20 mouse cellular contexts compared by ENCODE assay signal in the genomic region with DNA sequence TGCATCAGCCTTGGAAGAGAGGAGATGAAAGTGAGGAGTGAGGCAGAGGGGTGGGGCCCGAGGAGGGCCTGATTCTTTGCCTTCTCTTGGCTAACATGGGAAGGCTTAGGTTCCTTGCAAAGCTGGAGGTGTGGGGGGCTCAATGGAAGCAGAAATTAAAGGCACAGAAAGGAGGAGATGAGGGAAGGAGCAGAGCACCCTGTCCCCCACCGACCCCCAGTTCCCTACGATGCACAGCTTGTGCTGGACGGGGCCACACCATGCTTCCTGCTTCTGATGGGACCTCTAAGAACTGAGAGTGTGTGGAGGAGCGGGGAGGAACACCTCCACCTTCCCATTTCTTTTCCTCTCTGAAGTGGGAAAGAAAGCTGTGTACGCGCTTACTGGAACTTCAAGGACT. TPM values are rescaled to one million over a fixed set of nuclear protein-coding genes. Genes with fewer than 3 reads are reported as not detected.
DNase-seq lines count a peak whose midpoint lies in the region; ATAC-seq and TF ChIP-seq lines count a peak whose summit lies in the region.
"Had no signal": no experiment of that assay in that cellular context is flagged by ENCODE, and none has a peak within 500 bp of the region (broad histone marks: within the 10 kb centered on the region; RNA-seq: fewer than 3 reads in every experiment).

No protein-coding gene starts in this region.

- no peak for ATAC-seq in intestine, embryonic 14.5 days (replicated peaks; ENCODE audit: low FRiP score, low TSS enrichment, low read depth)
- ATAC-seq in intestine, postnatal 0 days: no peak
- ATAC-seq in kidney, embryonic 15.5 days (replicated peaks; ENCODE audit: low FRiP score): no peak
- ATAC-seq: activated CD4-positive, CD25-positive, alpha-beta regulatory T cell, adult 4 months; forebrain, embryonic 16.5 days; hindbrain, embryonic 16.5 days; inflammation-experienced regulatory T-cells, adult 6 months; Patski had no signal

- no peak for TF ChIP-seq CTCF in intestine, postnatal 0 days (IDR thresholded peaks at IDR 0.05; ENCODE audit: low read depth)

- no peaks in the 10 kb centered on the region for H3K9me3 ChIP-seq in intestine, embryonic 14.5 days (ENCODE audit: control insufficient read depth, low read length)
- H3K9me3 ChIP-seq in intestine, postnatal 0 days (ENCODE audit: control insufficient read depth): no peaks in the 10 kb centered on the region
- no peaks in the 10 kb centered on the region for H3K9me3 ChIP-seq in kidney, embryonic 15.5 days (replicated peaks)
- H3K9me3 ChIP-seq: embryonic facial prominence, embryonic 13.5 days; forebrain, embryonic 12.5 days; heart, embryonic 12.5 days; hindbrain, embryonic 12.5 days had no signal

- H3K4me2 ChIP-seq in intestine, embryonic 14.5 days (ENCODE audit: low read length): no peak overlapping the region
- no peak overlapping the region for H3K4me2 ChIP-seq in intestine, postnatal 0 days (replicated peaks; ENCODE audit: low read depth)
- no peak overlapping the region for H3K4me2 ChIP-seq in kidney, embryonic 15.5 days
- H3K4me2 ChIP-seq: embryonic facial prominence, embryonic 13.5 days; forebrain, embryonic 12.5 days; heart, embryonic 12.5 days; hindbrain, embryonic 12.5 days had no signal

- 93% methylated on average over 7 of the region's 7 CpGs for WGBS in intestine, embryonic 14.5 days
- 89% methylated on average over 7 of the region's 7 CpGs for WGBS in intestine, postnatal 0 days
- WGBS in kidney, embryonic 15.5 days: 89% methylated on average over 7 of the region's 7 CpGs

- H3K36me3 ChIP-seq in intestine, embryonic 14.5 days (ENCODE audit: control insufficient read depth, insufficient read depth, low read length): no peaks in the 10 kb centered on the region
- no peaks in the 10 kb centered on the region for H3K36me3 ChIP-seq in intestine, postnatal 0 days (ENCODE audit: control insufficient read depth, insufficient read depth)
- no peaks in the 10 kb centered on the region for H3K36me3 ChIP-seq in kidney, embryonic 15.5 days
- H3K36me3 ChIP-seq: embryonic facial prominence, embryonic 13.5 days had no signal

- H3K4me1 ChIP-seq in intestine, embryonic 14.5 days (replicated peaks; ENCODE audit: control insufficient read depth, insufficient read depth, low read length): peaks cover 4% of the 10 kb centered on the region; the same call in 1 of the 2 replicates
- H3K4me1 ChIP-seq in intestine, postnatal 0 days (replicated peaks; ENCODE audit: control insufficient read depth, insufficient read depth, low read length): no peaks in the 10 kb centered on the region
- H3K4me1 ChIP-seq in kidney, embryonic 15.5 days: 0 out of 2 replicates have a peak, but pooled peaks cover 5% of the 10 kb centered on the region

- H3K9ac ChIP-seq in intestine, embryonic 14.5 days (ENCODE audit: low read length): no peak overlapping the region
- H3K9ac ChIP-seq in intestine, postnatal 0 days (ENCODE audit: low read depth, low read length): no peak overlapping the region
- no peak overlapping the region for H3K9ac ChIP-seq in kidney, embryonic 15.5 days
- H3K9ac ChIP-seq: embryonic facial prominence, embryonic 13.5 days; forebrain, embryonic 12.5 days; heart, embryonic 12.5 days; hindbrain, embryonic 12.5 days had no signal

- peak; percentile 4 for DNase-seq in cerebellum, adult 9-10 months
- DNase-seq in cerebellum, postnatal 36 days: no peak
- DNase-seq in intestine, embryonic 14.5 days (ENCODE audit: low spot score): peak; percentile 6
- peak; percentile 4 for DNase-seq in right cerebral cortex, postnatal 25 days
- no peak for DNase-seq in right cerebral cortex, postnatal 4 days
- DNase-seq: adrenal gland, postnatal 14 days; gastrocnemius, postnatal 10 days had no signal

- H3K27ac ChIP-seq in intestine, embryonic 14.5 days (ENCODE audit: low read depth): no peak overlapping the region
- no peak overlapping the region for H3K27ac ChIP-seq in intestine, postnatal 0 days (ENCODE audit: low read depth, low read length)
- H3K27ac ChIP-seq in kidney, embryonic 15.5 days: no peak overlapping the region
- H3K27ac ChIP-seq: embryonic facial prominence, embryonic 13.5 days; forebrain, embryonic 12.5 days; heart, adult 2 months; hindbrain, embryonic 12.5 days had no signal

- H3K4me3 ChIP-seq in intestine, embryonic 14.5 days (ENCODE audit: low read depth, low read length): no peak overlapping the region
- no peak overlapping the region for H3K4me3 ChIP-seq in intestine, postnatal 0 days (ENCODE audit: low read depth, low read length)
- no peak overlapping the region for H3K4me3 ChIP-seq in kidney, embryonic 15.5 days (replicated peaks)
- H3K4me3 ChIP-seq: embryonic facial prominence, embryonic 13.5 days; forebrain, embryonic 12.5 days; heart, adult 2 months; heart, embryonic 12.5 days; hindbrain, embryonic 12.5 days had no signal

- H3K27me3 ChIP-seq in intestine, embryonic 14.5 days (replicated peaks; ENCODE audit: control insufficient read depth, insufficient read depth, low read length): no peaks in the 10 kb centered on the region
- no peaks in the 10 kb centered on the region; the same call in 1 of the 2 replicates for H3K27me3 ChIP-seq in intestine, postnatal 0 days (replicated peaks; ENCODE audit: control insufficient read depth, insufficient read depth, low read length)
- H3K27me3 ChIP-seq in kidney, embryonic 15.5 days: no peaks in the 10 kb centered on the region
- H3K27me3 ChIP-seq: CH12.LX; embryonic facial prominence, embryonic 13.5 days; forebrain, embryonic 12.5 days; heart, embryonic 12.5 days; hindbrain, embryonic 12.5 days had no signal

RNA-seq across cellular contexts. Expression of a gene that starts 11.6 kb away (rescaled TPM):
- polyA plus RNA-seq in intestine, embryonic 14.5 days (2014; fragmentation: Nextera tagmentation; extraction: Ambion mirVana): 14.3 and 14.8 TPM in 2 replicates
- 6.9 and 8.5 TPM in 2 replicates for polyA plus RNA-seq in intestine, postnatal 0 days (2015; fragmentation: Nextera tagmentation; extraction: Ambion mirVana)
- polyA plus RNA-seq in kidney, embryonic 15.5 days (2015; fragmentation: Nextera tagmentation; extraction: Ambion mirVana): 2.3 and 6.0 TPM in 2 replicates

Comparison
In these comparisons a context has a peak if more than half of its experiments do, and no peak if none do; other contexts are left out.
1. DNase-seq: peak in cerebellum, adult 9-10 months (single experiment), intestine, embryonic 14.5 days (single experiment) and right cerebral cortex, postnatal 25 days (single experiment); none in cerebellum, postnatal 36 days (0 of 2) and right cerebral cortex, postnatal 4 days (single experiment).